Mouse (Mus musculus) liver, embryonic 14.5 days (tissue): ENCODE measurements around the gene Tyw1.

ENCODE experiments used
- CTCF ChIP-seq: IDR thresholded peaks from 2 replicates; pipeline ENCODE4 v1.5.1; 2016; ENCODE audit warnings: antibody characterized with exemption, low read depth, control low read depth
- EP300 ChIP-seq: IDR thresholded peaks from 2 replicates; pipeline ENCODE4 v1.6.1; 2016; ENCODE audit warnings: antibody characterized with exemption, low read depth

GRCm38 (mm10) chr5:130212956-130213355 is 42.5 kb upstream of the Tyw1 start:
- TF ChIP-seq CTCF = no peak
- TF ChIP-seq EP300 = no peak
